Mouse (Mus musculus) spleen, adult 2 months (tissue): ENCODE data around the gene Akap13. TPM values are rescaled to one million over a fixed set of nuclear protein-coding genes. Genes with fewer than 3 reads are reported as not detected.
A peak's percentile ranks its signal among the peaks of the same experiment; 100 is the strongest.

Experiments
- DNase-seq, 2 experiments: peaks; one replicate each; pipeline versions ENCODE4 v3.0.0 to v3.0.0-alpha.2; 2012 to 2021; ENCODE audit warnings: low spot score in 2 of 2, low read depth in 1 of 2
- H3K27ac ChIP-seq: fragments of 200-500 bp; 2 replicates; pipeline ENCODE4 v1.5.1; 2012; ENCODE audit warnings: low read length, inconsistent platforms; ENCODE audit not compliant: insufficient read depth
- H3K27me3 ChIP-seq: fragments of 200-500 bp; 2 replicates; pipeline ENCODE4 v1.6.1; 2012; ENCODE audit warnings: mild to moderate bottlenecking, moderate library complexity, low read length, inconsistent platforms; ENCODE audit not compliant: control insufficient read depth, insufficient read depth
- H3K36me3 ChIP-seq: fragments of 200-500 bp; 2 replicates; pipeline ENCODE4 v1.6.1; 2012; ENCODE audit warnings: mild to moderate bottlenecking, low read length, inconsistent platforms; ENCODE audit not compliant: control insufficient read depth, insufficient read depth
- H3K4me1 ChIP-seq: fragments of 200-500 bp; 2 replicates; pipeline ENCODE4 v1.6.1; 2011; ENCODE audit warnings: inconsistent platforms; ENCODE audit not compliant: control insufficient read depth, insufficient read depth, insufficient read length
- H3K4me3 ChIP-seq: fragments of 200-500 bp; 2 replicates; pipeline ENCODE4 v1.5.1; 2011; ENCODE audit warnings: mild to moderate bottlenecking, inconsistent platforms; ENCODE audit not compliant: insufficient read depth, insufficient read length; ENCODE audit errors: extremely low read depth
- CTCF ChIP-seq: fragments of 200-500 bp; IDR thresholded peaks from 2 replicates; pipeline ENCODE4 v1.5.1; 2011; ENCODE audit warnings: mild to moderate bottlenecking, inconsistent platforms; ENCODE audit not compliant: insufficient read depth, insufficient read length, insufficient replicate concordance; ENCODE audit errors: extremely low read depth
- POLR2A ChIP-seq: fragments of 200-500 bp; IDR thresholded peaks from 2 replicates; pipeline ENCODE4 v1.6.1; 2011; ENCODE audit warnings: low read depth, low read length, inconsistent platforms
- WGBS: fragments of 180-500 bp; shearing (Covaris S2); methylation state at CpG from one replicate; pipeline ENCODE4 v1.1.7; 2018; 5-methylcytosine and 5-hydroxymethylcytosine counted together
- polyA plus RNA-seq: library from polyadenylated mRNA; depleted of rRNA; stranded (reverse); fragments of >200 nt; gene quantifications from 2 replicates; pipeline ENCODE4 v1.2.3, GENCODE M21; 2012

Gene Akap13
- polyA plus RNA-seq, 1 experiment = 34.2 TPM

GRCm38 (mm10) chr7:75431043-75431442, 24.3 kb upstream of the Akap13 start:
- 77% methylated on average over 7 of the region's 7 CpGs for WGBS

GRCm38 (mm10) chr7:75432046-75432445, 23.3 kb upstream of the Akap13 start:
- TF ChIP-seq POLR2A (no peak), CTCF (no peak)
- H3K27ac ChIP-seq = no peak overlapping the region
- no peak for DNase-seq
- no peaks in the 10 kb centered on the region for H3K27me3 ChIP-seq
- H3K36me3 ChIP-seq = no peaks in the 10 kb centered on the region
- WGBS = 46% methylated on average over 3 of the region's 3 CpGs
- no peaks in the 10 kb centered on the region for H3K4me1 ChIP-seq
- H3K4me3 ChIP-seq = no peak overlapping the region

More at GRCm38 (mm10) chr7:75431043-75431442, 24.3 kb upstream of the Akap13 start:
- no peak for DNase-seq
- TF ChIP-seq CTCF = no peak
- TF ChIP-seq POLR2A = no peak
- Histone ChIP-seq H3K4me1 (no peaks in the 10 kb centered on the region), H3K27me3 (no peaks in the 10 kb centered on the region), H3K36me3 (no peaks in the 10 kb centered on the region), H3K4me3 (no peak overlapping the region), H3K27ac (no peak overlapping the region)

GRCm38 (mm10) chr7:75436413-75437174, 18.7 kb upstream of the Akap13 start:
- no peak for DNase-seq
- H3K4me1 ChIP-seq = no peaks in the 10 kb centered on the region
- H3K27ac ChIP-seq = no peak overlapping the region
- no peak for TF ChIP-seq CTCF
- TF ChIP-seq POLR2A = no peak
- no peaks in the 10 kb centered on the region for H3K27me3 ChIP-seq
- H3K36me3 ChIP-seq = no peaks in the 10 kb centered on the region
- H3K4me3 ChIP-seq = no peak overlapping the region
- WGBS = 91% methylated on average over 6 of the region's 8 CpGs

GRCm38 (mm10) chr7:75439570-75439969, 15.8 kb upstream of the Akap13 start:
- DNase-seq = no peak
- Histone ChIP-seq H3K27me3 (no peaks in the 10 kb centered on the region), H3K4me3 (no peak overlapping the region), H3K4me1 (no peaks in the 10 kb centered on the region), H3K36me3 (no peaks in the 10 kb centered on the region), H3K27ac (no peak overlapping the region)
- TF ChIP-seq POLR2A = no peak
- WGBS = 98% methylated on average over 4 of the region's 4 CpGs

- TF ChIP-seq CTCF (no peak), POLR2A (no peak)
- Histone ChIP-seq H3K4me3 (no peak overlapping the region), H3K27me3 (no peaks in the 10 kb centered on the region), H3K27ac (no peak overlapping the region), H3K36me3 (no peaks in the 10 kb centered on the region), H3K4me1 (no peaks in the 10 kb centered on the region)
- no peak for DNase-seq
- 85% methylated on average over 2 of the region's 2 CpGs for WGBS
Measured at GRCm38 (mm10) chr7:75440241-75440640, 15.1 kb upstream of the Akap13 start.

- no peak for DNase-seq
- Histone ChIP-seq H3K4me3 (no peak overlapping the region), H3K27ac (no peak overlapping the region), H3K36me3 (no peaks in the 10 kb centered on the region), H3K4me1 (no peaks in the 10 kb centered on the region), H3K27me3 (no peaks in the 10 kb centered on the region)
- 41% methylated on average over 2 of the region's 2 CpGs for WGBS
- TF ChIP-seq CTCF (no peak), POLR2A (no peak)
Measured at GRCm38 (mm10) chr7:75441947-75442346, 13.4 kb upstream of the Akap13 start.

- H3K36me3 ChIP-seq = no peaks in the 10 kb centered on the region
- H3K4me3 ChIP-seq = peak overlapping the region; percentile 84
- peaks cover 9% of the 10 kb centered on the region; the same call in 1 of the 2 replicates for H3K4me1 ChIP-seq
- H3K27me3 ChIP-seq = no peaks in the 10 kb centered on the region
- WGBS = 7% methylated on average over 25 of the region's 25 CpGs
- peak overlapping the region; percentile 94 for H3K27ac ChIP-seq
- TF ChIP-seq POLR2A (no peak), CTCF (no peak)
- DNase-seq = no peak
Measured at GRCm38 (mm10) chr7:75456152-75456888, 986 bp downstream of the Akap13 start.
